Mouse (Mus musculus) gastrocnemius, adult 18-20 months (tissue): ENCODE measurements at regions not wholly inside any gene's neighbourhood (a gene's known extent, or its start where the extent isn't known, plus 50 kb on each side); places are given as distances from the start of the nearest gene placed in this dataset.

Source experiments
- DNase-seq: peaks from one replicate; pipeline ENCODE4 v3.0.0; 2021; ENCODE audit warnings: low spot score

DNA sequence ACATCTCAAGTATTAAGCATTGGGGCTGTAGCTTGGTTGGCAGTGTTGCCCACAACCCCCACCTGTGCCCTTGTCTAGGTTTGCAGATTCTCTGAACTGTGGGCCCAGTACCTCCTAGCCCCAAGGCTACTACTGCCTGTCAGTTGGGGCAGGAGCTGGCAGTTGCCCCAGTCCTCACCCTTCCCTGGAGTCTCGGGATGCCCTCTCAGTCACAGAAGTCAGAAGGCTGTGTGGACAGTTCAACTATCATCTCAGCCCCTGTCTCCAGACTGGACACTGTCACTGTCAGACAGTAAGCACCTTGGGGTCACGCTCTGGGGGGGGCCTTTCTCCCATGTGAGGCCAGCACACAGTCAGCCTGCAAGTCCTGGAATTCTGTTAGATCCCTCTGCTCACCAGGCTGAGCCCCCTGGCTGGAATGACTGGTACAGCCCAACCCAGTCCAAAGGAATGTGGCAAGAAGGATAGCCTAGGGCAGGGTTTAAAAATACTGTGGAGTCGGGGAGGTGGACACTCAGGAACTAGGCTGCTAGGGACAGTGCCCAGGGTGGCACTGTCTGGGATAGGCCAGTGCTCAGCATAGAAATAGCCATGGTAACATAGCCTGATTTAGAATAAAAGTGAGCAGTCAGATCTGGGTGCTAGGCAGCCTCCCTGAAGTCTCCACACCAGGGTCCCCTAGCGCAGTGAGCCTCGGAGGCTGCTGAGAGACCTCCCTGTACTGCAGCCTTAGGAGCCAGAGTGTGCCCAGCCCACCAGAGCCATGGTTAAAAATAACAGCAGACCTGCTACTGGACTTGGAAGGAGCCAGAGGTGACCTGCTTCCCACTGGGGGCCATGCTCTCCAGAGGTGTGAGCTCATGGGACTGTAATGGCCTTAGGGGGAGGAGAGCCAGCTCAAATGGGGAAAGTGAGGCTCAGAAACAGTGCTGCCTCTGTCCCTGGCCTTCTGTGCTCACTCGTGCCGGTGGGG is 83.1 kb upstream of the Ptpn1 start:
- DNase-seq: peak; percentile 76

GRCm38 (mm10) chr2:167847281-167848077 is 84.4 kb upstream of the Ptpn1 start:
- DNase-seq: no peak

DNA sequence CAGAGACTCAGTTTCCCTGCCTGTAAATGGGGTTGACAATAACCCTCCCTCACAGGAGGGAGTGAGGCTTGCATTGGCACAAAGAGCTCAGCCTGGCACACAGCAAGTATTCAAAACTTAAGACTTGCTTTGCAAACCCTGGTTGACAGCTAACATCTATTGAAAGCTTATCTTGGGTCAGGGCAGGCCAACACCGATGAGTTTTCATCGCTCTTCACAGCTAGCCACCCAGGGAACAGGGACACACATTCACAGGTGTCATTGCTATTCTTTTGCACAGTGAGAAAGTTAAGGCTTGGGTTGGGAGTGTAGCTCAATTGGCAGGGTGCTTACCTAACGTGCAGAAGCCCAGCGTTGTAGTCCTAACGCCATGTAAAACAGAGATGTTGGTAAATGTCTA is 86.5 kb upstream of the Ptpn1 start:
- no peak for DNase-seq

- DNase-seq: peak; percentile 93
These were observed 87.3 kb upstream of the Ptpn1 start for GRCm38 (mm10) chr2:167844556-167844955.

DNA sequence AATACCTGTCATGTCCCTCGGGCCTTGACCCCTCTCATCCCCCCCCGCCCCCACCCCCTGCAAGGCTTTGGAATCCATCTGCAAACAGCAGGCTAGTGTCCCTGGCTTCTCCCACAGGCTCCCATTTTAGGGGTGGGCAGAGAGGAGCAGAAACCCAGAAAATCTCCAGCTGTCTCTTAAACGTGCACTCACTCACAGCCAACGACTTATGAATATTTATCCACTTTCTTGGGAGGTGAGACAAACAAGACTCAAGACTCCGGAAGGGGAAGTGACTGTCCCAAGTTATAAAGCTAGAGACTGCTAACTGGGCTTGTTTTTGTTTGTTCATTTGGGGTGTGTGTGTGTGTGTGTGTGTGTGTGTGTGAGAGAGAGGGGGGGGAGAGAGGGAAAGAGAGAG is 87.9 kb upstream of the Ptpn1 start:
- DNase-seq: no peak

DNA sequence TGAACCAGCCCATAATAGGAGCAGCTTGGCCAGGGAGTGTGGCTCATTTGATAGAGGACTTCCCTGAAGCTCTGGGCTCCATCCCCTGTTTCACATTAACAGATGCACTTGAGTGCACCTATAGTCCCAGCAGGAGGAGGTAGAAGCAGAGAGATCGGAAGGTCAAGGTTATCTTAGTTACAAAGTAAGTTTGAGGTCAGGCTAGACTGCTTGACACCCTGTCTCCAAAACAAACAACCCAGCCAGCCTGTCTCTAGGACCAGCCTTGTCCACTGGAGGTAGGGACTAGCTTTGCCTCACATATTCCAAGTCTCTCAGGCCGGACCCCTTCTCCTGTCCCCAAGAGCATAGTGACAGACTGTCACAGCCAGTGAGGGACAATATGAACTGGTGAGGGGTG is 88.9 kb upstream of the Ptpn1 start:
- no peak for DNase-seq

DNA sequence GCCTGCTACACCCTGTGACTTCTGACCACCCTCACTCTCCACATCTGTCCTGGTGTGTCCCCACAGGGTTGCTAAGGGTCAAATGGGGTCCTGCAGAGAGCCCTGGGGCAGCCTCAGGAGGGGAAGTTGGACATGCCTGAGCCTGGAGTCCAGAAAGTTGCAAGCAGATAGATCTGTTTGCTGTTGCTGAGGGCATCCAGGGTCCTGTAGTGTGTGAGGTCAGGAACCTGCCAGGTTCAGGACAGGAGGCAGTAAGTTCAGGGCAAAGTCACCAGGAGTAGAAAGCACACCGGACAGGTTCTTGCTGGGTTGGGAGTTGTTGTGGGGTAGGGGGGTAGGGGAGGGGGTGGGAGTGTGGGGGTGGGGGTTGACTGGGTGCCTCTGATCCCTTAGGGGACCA is 89.4 kb upstream of the Ptpn1 start:
- no peak for DNase-seq

DNA sequence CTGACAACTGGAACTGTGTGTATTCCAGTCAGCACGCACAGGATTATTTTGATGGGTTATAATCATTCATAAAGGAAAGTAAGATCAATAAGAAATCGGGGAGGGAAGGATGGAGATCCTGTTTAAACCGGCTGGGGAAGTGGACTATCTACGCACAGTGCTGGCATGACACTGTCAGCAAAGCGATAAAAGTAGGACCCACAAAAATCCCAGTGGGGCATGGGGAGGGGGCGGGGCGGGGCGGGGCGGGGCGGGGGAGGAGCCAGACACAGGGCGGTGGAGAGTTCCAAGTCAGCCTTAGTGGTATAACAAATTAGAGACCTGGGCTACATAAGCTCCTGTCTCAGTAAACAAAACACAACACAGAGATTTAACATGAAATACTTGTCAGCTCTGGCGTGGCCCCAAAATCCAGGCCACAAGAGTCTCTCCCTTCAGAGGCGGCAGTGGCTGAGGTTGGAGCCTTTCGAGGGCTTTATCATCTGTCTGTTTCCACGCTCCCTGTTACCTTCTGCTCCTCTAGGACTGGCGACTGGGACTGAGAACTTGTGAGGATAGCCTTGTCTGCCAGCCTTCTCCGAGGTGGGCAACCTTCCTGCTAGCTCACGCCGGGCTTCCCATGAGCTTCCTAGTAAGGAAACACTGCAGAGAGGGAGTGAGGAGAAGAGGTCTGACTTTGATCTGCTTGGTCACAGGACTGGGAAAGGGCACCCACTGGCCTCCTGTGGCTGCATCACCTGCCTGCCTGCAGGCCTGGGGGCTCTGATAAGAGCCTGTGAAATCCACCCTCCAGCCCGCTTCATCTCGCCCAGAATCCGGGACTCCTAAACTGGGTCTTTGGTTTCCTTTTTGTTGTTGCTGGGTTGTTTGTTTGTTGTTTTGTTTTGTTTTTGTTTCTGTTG is 90.3 kb upstream of the Ptpn1 start:
- no peak for DNase-seq

DNA sequence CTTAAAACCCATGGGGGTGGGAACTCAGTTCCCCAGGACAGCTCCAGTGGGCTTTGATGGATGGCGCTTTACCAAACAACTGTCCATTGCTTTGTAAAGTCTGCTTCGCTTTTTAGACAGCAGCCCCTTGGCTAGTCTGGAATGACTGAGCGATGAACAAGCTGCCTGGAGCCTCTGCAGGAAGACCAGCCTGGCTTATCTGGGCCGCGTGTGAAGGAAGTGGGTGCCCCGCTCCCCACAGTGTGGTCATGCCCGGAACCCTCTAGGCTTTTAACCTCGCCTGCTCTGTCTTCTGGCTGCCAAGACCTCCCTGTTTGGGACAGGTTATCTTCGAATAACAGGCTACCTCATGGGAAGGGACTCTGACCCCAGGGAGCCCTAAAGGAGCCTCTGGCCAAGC is 91.5 kb upstream of the Ptpn1 start:
- DNase-seq: no peak

- DNase-seq: no peak
These were observed 92.4 kb upstream of the Ptpn1 start for GRCm38 (mm10) chr2:167839324-167839981.

GRCm38 (mm10) chr2:167837596-167837995 is 94.3 kb upstream of the Ptpn1 start:
- DNase-seq: no peak

DNA sequence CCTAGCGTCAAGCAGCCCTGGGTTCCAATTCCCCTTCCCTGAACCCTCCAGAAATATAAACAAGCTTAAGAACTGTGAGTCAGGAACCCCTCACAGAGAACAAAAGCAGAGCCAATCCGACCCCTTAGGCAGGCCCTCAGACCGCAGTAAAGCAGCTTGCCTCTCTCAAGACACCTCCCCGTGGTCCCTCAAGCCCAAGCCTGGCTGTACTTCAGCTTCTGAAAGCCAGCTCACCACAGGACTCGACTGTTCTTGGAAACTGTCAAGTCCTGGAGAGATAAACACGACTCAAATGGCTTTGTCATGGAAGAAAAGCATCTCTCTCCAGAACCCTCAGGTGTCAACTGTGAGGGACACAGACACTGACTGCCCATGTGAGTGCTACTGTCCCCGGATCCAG is 95.2 kb upstream of the Ptpn1 start:
- DNase-seq: no peak

DNA sequence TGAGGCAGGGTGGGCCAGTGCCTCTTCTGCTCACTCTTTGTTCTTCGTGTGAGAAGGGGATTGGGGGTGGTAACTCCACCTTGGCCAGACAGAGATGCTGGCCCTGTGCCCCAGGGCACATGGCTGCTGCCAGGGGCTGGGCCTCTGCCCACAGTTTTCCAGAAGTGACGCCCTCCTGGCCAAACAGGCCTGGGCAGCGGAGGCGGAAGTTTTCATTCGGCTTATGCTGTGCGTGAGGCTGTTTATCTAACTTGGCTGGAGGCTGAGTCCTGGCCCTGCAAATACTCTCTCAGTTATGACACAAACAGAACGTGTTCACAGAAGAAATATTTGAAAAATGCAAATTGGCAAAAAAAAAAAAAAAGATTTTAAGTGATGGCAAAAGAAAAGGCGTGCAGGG is 97.3 kb upstream of the Ptpn1 start:
- DNase-seq: no peak

DNA sequence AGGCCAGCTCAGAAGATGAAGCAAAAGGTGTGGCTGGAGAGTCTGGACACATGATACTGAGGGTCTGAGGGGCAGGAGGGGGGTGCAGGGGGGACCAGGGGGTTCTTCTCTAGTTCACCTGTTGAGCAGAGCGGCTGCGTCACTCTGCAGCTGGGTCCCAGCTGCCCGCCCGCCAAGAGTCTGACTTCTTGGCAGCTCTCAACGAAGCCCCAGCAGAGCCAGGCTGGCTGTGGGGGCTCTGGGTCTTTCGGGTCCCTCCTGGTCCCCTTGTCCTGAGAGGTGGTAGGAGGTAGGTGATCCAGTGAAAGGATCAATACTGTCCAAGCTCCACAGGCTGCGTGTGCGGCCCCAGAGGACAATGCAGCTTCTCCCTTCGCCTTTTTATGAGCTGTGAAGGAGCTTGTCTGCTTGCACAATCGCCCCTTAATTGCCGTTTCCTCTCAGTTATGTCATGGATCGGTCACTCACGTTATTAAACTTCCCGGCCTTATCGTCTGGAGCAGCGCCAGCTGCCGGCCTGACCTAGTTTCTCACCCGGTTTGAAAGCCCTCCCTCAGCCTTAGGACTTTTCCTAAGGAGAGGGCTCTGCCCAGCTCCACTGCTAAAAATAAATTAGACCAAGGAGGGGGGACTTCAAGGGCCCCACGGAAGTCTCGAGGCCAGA is 98.4 kb upstream of the Ptpn1 start:
- DNase-seq: peak; percentile 86

GRCm38 (mm10) chr2:167831076-167832039 is 100.5 kb upstream of the Ptpn1 start:
- DNase-seq: peak; percentile 41

DNA sequence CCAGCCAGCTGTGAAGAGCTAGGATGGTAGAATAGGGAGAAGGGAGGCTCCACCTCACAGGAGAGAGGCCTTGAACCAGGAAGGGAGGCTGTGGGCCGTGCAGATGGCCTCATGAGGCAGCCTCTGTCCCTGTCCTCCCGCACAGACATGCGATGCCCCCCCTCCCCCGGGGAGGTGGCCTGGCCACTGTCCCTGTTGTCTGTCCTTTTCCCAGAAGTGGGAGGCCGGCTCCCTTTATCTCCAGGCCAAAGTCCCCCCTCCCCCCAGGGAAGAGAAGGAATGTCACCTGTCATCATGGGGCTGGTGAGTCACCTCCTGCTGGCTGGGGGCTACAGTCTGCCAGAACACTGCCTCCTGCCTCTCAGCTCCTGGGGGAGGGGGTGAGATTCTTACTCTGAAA is 103.6 kb upstream of the Ptpn1 start:
- DNase-seq: peak; percentile 85

DNA sequence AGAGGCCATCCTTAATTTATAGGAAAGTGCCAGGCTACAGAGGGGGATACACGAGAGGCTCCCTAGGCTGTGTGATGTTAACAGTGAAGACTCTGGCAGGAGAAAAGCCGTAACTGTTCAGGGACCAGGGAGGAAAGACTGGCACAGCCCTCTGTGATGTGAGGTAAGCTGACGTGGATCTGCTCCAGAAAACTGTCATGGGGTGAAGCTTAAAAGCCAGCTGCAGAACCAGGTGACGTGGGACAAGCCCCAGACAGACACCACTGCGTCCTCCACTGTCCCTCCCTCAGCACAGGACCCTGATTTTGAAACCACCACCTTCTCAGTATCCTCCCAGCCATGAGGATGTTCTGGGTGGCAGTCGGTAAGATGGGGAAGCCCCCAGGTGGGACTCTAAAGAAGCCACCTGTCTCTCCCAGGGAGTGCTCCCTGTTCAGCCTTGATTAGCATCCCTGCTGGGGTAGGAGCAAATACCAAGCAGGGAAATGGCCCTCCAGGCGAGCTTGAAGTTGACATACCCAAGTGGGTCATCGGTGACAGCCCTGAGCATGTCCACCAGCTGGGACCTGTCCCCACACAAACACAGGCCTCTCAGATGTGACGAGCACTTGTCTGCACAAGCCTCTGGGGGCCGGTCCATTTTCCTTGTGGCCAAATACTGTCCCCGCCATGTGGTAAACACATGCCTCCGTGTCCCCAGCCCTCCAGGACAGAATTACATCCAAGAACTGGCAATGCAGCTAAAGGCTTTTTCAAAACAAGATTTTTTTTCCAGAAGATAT is 104.7 kb upstream of the Ptpn1 start:
- DNase-seq: peak; percentile 91

DNA sequence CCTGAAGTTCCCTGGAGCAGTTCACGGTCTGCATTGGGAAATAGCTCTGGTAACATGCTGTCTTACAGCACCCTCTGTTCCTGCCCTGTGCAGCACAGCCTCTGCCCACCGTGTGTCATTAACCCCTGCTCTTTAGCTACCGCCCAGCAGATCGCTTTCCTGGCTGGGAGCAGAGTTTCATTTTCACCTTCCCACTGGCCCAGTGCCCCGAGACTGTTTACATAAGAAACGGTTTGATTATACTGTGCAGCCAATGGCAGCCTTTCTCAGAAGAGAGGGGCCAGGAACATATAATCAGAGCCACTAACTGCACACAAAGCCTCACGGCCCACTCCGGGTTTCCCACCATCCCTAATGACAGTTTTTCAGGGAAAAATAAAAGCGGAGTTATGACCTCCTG is 108.3 kb upstream of the Ptpn1 start:
- DNase-seq: peak; percentile 89
